In the genomic region with DNA sequence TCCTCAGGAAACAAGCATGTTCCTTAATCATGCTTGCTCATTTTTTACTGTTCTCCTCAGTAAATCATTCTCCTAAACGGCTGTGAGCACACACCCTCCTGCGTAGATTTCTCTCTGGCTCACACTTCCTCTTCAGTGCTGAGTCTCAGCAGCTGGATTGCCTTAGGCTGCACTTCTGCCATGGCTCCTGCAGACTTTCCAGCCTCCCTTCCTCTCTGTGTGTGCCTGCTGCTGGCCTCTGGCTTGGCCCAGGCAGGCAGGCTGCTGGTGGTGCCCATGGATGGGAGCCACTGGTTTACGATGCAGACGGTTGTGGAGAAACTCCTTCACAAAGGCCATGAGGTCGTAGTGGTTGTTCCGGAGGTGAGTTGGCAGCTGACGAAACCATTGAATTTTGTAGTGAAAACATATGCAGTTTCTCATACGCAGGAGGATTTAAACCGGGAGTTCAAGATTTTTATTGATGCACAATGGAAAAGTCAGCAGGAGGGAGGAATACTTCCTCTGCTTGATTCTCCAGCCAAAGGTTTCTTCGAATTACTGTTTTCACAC, we compare ENCODE assay signal across 7 mouse cellular contexts. TPM values are rescaled to one million over a fixed set of nuclear protein-coding genes. Genes with fewer than 3 reads are reported as not detected.
DNase-seq lines count a peak whose midpoint lies in the region; ATAC-seq lines count a peak whose summit lies in the region.

A gene (plus strand): TSS at position 122 of the 552 bp plus-strand sequence.

- peak; percentile 35 for DNase-seq in 3T3-L1 (ENCODE audit: low read depth, low spot score)
- DNase-seq in A20 (ENCODE audit: low read depth, low spot score): peak; percentile 26
- peak; percentile 46 to 47 for DNase-seq in heart, adult 9 months (ENCODE audit: low spot score in 2 of 2)
- peak; percentile 23 to 67 for DNase-seq in kidney, postnatal 25 days

- ATAC-seq in megakaryocyte progenitor cell, adult 5-6 weeks (replicated peaks; ENCODE audit: poor library complexity): peak; percentile 72
- ATAC-seq in frontal cortex, adult (ENCODE audit: low TSS enrichment): no peak
- no peak for ATAC-seq in activated CD4-positive, CD25-positive, alpha-beta regulatory T cell, adult 4 months

RNA-seq across cellular contexts. Expression of the gene that starts here (rescaled TPM):
- 24.0 and 29.5 TPM in 2 replicates for total RNA-seq in megakaryocyte progenitor cell, adult 5-6 weeks (2015)
- 37.6 and 47.2 TPM in 2 replicates for total RNA-seq in megakaryocyte progenitor cell, adult 5-6 weeks (2017)
- under 1 TPM; 0.17 to 0.45 TPM for polyA plus RNA-seq in activated CD4-positive, CD25-positive, alpha-beta regulatory T cell, adult 4 months (2017; shearing (Covaris generic))
